Mouse (Mus musculus) megakaryocyte-erythroid progenitor cell, adult 5-6 weeks (primary cell): ENCODE data around the gene Sdr9c7. TPM values are rescaled to one million over a fixed set of nuclear protein-coding genes. Genes with fewer than 3 reads are reported as not detected.
"Not testable (repeated sequence)": the region's sequence is repeated elsewhere in the genome, so short reads cannot be mapped to it uniquely, and the experiment has no call there.

ENCODE experiments used
- ATAC-seq: replicated peaks from 2 replicates; pipeline ENCODE4 v1.8.0; 2016; ENCODE audit warnings: mild to moderate bottlenecking, inconsistent platforms; ENCODE audit not compliant: severe bottlenecking, poor library complexity, low FRiP score, low TSS enrichment
- total RNA-seq, 2 experiments: library from RNA; stranded (forward) in 1 of 2; stranded (reverse) in 1 of 2; fragments of 200-1000, 215-1000 nt in 1 of 2; fragments of >200 nt in 1 of 2; fragmentation: Nextera tagmentation in 1 of 2; gene quantifications; 2 replicates each; pipeline ENCODE4 v1.2.3; 2014 to 2017

The Sdr9c7 gene
- total RNA-seq, 2 experiments from 2014 or later, result not detected

GRCm38 (mm10) chr10:127904718-127905446 lies 6.6 kb downstream of the Sdr9c7 start:
- ATAC-seq, result no peak

GRCm38 (mm10) chr10:127906138-127906537 lies 7.8 kb downstream of the Sdr9c7 start:
- no peak for ATAC-seq

- no peak for ATAC-seq
Observed at GRCm38 (mm10) chr10:127907386-127907951, 9.2 kb downstream of the Sdr9c7 start.

- no peak for ATAC-seq
Observed at GRCm38 (mm10) chr10:127915578-127915977, 17.3 kb downstream of the Sdr9c7 start.

- ATAC-seq, result not testable (repeated sequence)
Observed at GRCm38 (mm10) chr10:127917183-127917582, 18.9 kb downstream of the Sdr9c7 start.

- no peak for ATAC-seq
Observed at GRCm38 (mm10) chr10:127917651-127918050, 19.3 kb downstream of the Sdr9c7 start.

GRCm38 (mm10) chr10:127922241-127922640 lies 23.9 kb downstream of the Sdr9c7 start:
- no peak for ATAC-seq

GRCm38 (mm10) chr10:127923024-127923423 lies 24.7 kb downstream of the Sdr9c7 start:
- no peak for ATAC-seq

- no peak for ATAC-seq
Observed at GRCm38 (mm10) chr10:127924597-127925378, 26.5 kb downstream of the Sdr9c7 start.

- ATAC-seq, result no peak
Observed at GRCm38 (mm10) chr10:127927737-127928136, 29.4 kb downstream of the Sdr9c7 start.

- ATAC-seq, result no peak
Observed at GRCm38 (mm10) chr10:127932290-127932926, 34.1 kb downstream of the Sdr9c7 start.

- ATAC-seq, result no peak
Observed at GRCm38 (mm10) chr10:127936271-127936670, 38.0 kb downstream of the Sdr9c7 start.

GRCm38 (mm10) chr10:127936747-127937409 lies 38.6 kb downstream of the Sdr9c7 start:
- ATAC-seq, result 0 out of 2 replicates have a peak, but pooled peaks have one; percentile 60

- ATAC-seq, result no peak
Observed at GRCm38 (mm10) chr10:127937428-127938010, 39.2 kb downstream of the Sdr9c7 start.

- ATAC-seq, result not testable (repeated sequence)
Observed at GRCm38 (mm10) chr10:127939667-127940066, 41.3 kb downstream of the Sdr9c7 start.

- peak; percentile 96 for ATAC-seq
Observed at GRCm38 (mm10) chr10:127945432-127946064, 47.2 kb downstream of the Sdr9c7 start.

GRCm38 (mm10) chr10:127949596-127950130 lies 51.3 kb downstream of the Sdr9c7 start:
- no peak for ATAC-seq

GRCm38 (mm10) chr10:127951390-127951789 lies 53.1 kb downstream of the Sdr9c7 start:
- ATAC-seq, result no peak
